Mouse (Mus musculus): ENCODE data around the gene Rbfox3. TPM values are rescaled to one million over a fixed set of nuclear protein-coding genes. Genes with fewer than 3 reads are reported as not detected.

Rbfox3 gene
- polyA plus RNA-seq, 1 experiment from 2014 or later = 0.35 TPM

DNA sequence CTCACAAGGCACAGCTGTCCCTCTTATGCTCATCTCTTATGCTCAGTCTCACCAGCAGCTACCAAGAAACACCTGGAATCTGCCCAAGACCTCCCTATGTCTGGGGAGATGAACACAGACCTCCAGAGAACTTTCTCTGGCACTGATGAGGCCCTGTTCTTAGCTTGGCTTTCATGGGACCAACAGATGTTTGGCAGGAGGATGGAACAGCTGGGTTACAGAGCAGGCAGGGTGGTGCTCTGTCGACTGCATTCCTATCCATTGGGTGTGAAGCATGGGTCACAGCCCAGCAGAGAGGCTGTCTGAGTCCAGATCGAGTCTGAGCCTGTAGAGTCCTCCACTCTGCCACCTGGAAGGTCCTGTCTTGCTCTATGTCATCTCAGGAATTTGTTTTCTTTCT is 90.0 kb downstream of the Rbfox3 start:
- Histone ChIP-seq H3K27ac (ENCODE audit: low read length) (no peak overlapping the region), H3K4me1 (replicated peaks; ENCODE audit: control insufficient read depth, insufficient read depth, low read length) (no peaks in the 10 kb centered on the region), H3K4me2 (ENCODE audit: low read depth, low read length) (no peak overlapping the region), H3K9me3 (ENCODE audit: control insufficient read depth, low read length) (no peaks in the 10 kb centered on the region), H3K9ac (ENCODE audit: low read length) (no peak overlapping the region), H3K27me3 (ENCODE audit: control insufficient read depth, insufficient read depth, low read depth, low read length) (no peaks in the 10 kb centered on the region), H3K36me3 (ENCODE audit: control insufficient read depth, insufficient read depth, low read length) (no peaks in the 10 kb centered on the region), H3K4me3 (ENCODE audit: low read length) (no peak overlapping the region)
- no peak for ATAC-seq (ENCODE audit: low read depth)
- 25% methylated on average over 2 of the region's 2 CpGs for WGBS

DNA sequence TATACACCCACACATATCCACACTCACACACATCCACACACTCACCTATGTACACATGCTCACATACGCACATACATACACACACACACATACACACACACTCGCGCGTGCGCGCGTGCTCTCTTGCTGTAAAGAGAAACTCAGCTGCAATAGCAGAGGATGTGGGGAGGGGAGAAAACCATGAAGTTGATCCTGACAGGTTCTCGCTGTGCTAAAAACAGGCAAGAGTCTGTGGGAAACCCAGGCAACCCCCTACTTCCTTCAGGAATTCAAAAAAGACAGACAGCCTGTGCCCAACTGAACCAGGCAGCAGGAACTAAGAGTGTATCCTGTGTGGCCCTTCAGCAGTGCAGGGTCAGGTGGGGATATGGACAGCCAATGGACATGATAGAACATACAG is 92.9 kb downstream of the Rbfox3 start:
- no peaks in the 10 kb centered on the region for H3K9me3 ChIP-seq (ENCODE audit: control insufficient read depth, low read length)
- ATAC-seq (ENCODE audit: low read depth) = no peak
- H3K4me2 ChIP-seq (ENCODE audit: low read depth, low read length) = no peak overlapping the region
- H3K4me1 ChIP-seq (replicated peaks; ENCODE audit: control insufficient read depth, insufficient read depth, low read length) = no peaks in the 10 kb centered on the region
- H3K9ac ChIP-seq (ENCODE audit: low read length) = no peak overlapping the region
- H3K27me3 ChIP-seq (ENCODE audit: control insufficient read depth, insufficient read depth, low read depth, low read length) = no peaks in the 10 kb centered on the region
- no peak overlapping the region for H3K27ac ChIP-seq (ENCODE audit: low read length)
- no peaks in the 10 kb centered on the region for H3K36me3 ChIP-seq (ENCODE audit: control insufficient read depth, insufficient read depth, low read length)
- WGBS = 97% methylated on average over 8 of the region's 8 CpGs
- no peak overlapping the region for H3K4me3 ChIP-seq (ENCODE audit: low read length)

DNA sequence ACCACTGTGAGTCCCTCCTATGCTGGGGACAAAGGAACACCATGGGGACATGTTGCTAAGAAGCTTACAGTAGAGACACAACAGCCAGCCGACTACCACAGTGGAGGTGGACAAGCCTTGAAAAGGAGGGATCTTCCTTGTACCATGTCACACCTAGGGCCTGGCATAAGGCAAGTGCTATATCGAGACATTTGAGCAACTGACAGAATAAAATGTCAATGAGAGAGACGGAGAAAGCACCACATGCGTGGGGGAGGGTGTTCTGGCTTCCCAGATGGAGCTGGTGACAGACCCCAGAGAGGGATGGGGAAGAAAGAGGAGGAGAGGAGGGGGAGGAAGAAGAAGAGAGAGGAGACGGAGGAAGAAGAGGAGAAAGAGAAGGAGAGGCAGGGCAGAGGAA is 96.3 kb downstream of the Rbfox3 start:
- Histone ChIP-seq H3K9me3 (ENCODE audit: control insufficient read depth, low read length) (no peaks in the 10 kb centered on the region), H3K27me3 (ENCODE audit: control insufficient read depth, insufficient read depth, low read depth, low read length) (no peaks in the 10 kb centered on the region), H3K9ac (ENCODE audit: low read length) (no peak overlapping the region), H3K4me1 (replicated peaks; ENCODE audit: control insufficient read depth, insufficient read depth, low read length) (no peaks in the 10 kb centered on the region), H3K36me3 (ENCODE audit: control insufficient read depth, insufficient read depth, low read length) (no peaks in the 10 kb centered on the region), H3K4me2 (ENCODE audit: low read depth, low read length) (no peak overlapping the region), H3K4me3 (ENCODE audit: low read length) (no peak overlapping the region), H3K27ac (ENCODE audit: low read length) (no peak overlapping the region)
- 58% methylated on average over 5 of the region's 5 CpGs for WGBS
- ATAC-seq (ENCODE audit: low read depth) = no peak

DNA sequence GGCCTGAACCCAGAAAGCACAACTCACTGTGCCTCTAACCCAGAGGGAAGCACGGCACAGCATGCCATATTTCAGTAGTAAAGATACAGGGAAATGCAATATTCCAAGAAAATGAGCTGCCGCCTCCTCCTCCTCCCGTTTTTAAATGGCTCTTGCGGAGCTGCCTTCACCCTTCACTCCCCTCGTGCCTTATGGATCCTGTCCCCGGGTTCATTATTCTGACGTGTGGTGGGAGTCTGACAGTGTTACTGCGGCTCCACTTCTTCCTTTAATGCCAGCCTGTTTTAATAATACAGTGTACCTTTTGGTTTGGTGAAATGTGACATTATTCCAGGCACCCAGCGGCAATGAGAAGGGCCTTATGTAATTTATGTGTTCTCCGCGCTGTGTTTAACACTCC is 97.5 kb downstream of the Rbfox3 start:
- no peak for ATAC-seq (ENCODE audit: low read depth)
- no peaks in the 10 kb centered on the region for H3K9me3 ChIP-seq (ENCODE audit: control insufficient read depth, low read length)
- no peak overlapping the region for H3K4me2 ChIP-seq (ENCODE audit: low read depth, low read length)
- no peaks in the 10 kb centered on the region for H3K27me3 ChIP-seq (ENCODE audit: control insufficient read depth, insufficient read depth, low read depth, low read length)
- no peak overlapping the region for H3K4me3 ChIP-seq (ENCODE audit: low read length)
- no peaks in the 10 kb centered on the region for H3K36me3 ChIP-seq (ENCODE audit: control insufficient read depth, insufficient read depth, low read length)
- H3K27ac ChIP-seq (ENCODE audit: low read length) = no peak overlapping the region
- H3K4me1 ChIP-seq (replicated peaks; ENCODE audit: control insufficient read depth, insufficient read depth, low read length) = no peaks in the 10 kb centered on the region
- WGBS = 60% methylated on average over 11 of the region's 11 CpGs
- no peak overlapping the region for H3K9ac ChIP-seq (ENCODE audit: low read length)

DNA sequence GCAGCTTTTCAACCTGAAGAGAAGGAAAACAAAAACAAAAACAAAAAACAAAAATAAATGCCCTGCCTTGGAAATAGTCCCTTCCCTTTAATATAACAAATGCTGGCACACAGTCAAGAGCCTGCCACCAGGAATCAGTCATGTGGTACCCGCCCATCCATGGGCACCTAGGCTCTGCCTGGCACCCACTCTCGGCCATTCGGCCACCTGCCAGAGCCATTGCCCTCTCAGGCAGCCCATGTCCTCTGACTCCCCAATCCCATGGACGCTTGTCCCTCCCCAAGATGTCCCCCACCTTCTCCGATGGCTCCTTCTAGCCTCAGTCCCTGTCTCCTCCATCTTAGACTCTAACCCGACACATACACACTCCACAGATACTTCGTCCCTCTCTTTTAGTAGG is 100.0 kb downstream of the Rbfox3 start:
- Histone ChIP-seq H3K9me3 (ENCODE audit: control insufficient read depth, low read length) (no peaks in the 10 kb centered on the region), H3K9ac (ENCODE audit: low read length) (no peak overlapping the region), H3K4me3 (ENCODE audit: low read length) (no peak overlapping the region), H3K27me3 (ENCODE audit: control insufficient read depth, insufficient read depth, low read depth, low read length) (no peaks in the 10 kb centered on the region), H3K27ac (ENCODE audit: low read length) (no peak overlapping the region), H3K4me2 (ENCODE audit: low read depth, low read length) (no peak overlapping the region), H3K36me3 (ENCODE audit: control insufficient read depth, insufficient read depth, low read length) (no peaks in the 10 kb centered on the region), H3K4me1 (replicated peaks; ENCODE audit: control insufficient read depth, insufficient read depth, low read length) (no peaks in the 10 kb centered on the region)
- WGBS = 83% methylated on average over 7 of the region's 7 CpGs
- no peak for ATAC-seq (ENCODE audit: low read depth)

DNA sequence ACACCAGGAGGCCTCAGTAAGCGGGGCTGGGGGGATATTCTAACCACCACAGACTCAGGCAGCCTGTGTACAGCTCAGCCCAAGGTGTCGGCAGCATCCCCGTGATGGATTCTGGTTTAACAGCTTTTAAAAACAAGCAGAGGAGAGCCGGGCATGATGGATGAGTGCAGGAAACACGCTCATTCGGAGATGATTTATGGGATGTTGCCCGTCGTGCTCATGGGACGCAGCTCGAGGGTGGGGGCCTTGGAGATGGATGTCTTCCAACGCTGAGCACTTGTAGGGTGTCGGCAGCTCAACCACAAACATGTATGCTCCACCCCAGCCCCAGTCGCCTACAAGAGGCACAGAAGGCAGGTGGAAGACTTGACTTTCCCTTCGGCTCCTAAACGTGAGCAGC is 103.9 kb downstream of the Rbfox3 start:
- Histone ChIP-seq H3K4me1 (replicated peaks; ENCODE audit: control insufficient read depth, insufficient read depth, low read length) (no peaks in the 10 kb centered on the region), H3K4me2 (ENCODE audit: low read depth, low read length) (no peak overlapping the region), H3K36me3 (ENCODE audit: control insufficient read depth, insufficient read depth, low read length) (no peaks in the 10 kb centered on the region), H3K9me3 (ENCODE audit: control insufficient read depth, low read length) (no peaks in the 10 kb centered on the region), H3K27me3 (ENCODE audit: control insufficient read depth, insufficient read depth, low read depth, low read length) (no peaks in the 10 kb centered on the region), H3K4me3 (ENCODE audit: low read length) (no peak overlapping the region), H3K27ac (ENCODE audit: low read length) (no peak overlapping the region), H3K9ac (ENCODE audit: low read length) (no peak overlapping the region)
- 11% methylated on average over 15 of the region's 15 CpGs for WGBS
- ATAC-seq (ENCODE audit: low read depth) = no peak

DNA sequence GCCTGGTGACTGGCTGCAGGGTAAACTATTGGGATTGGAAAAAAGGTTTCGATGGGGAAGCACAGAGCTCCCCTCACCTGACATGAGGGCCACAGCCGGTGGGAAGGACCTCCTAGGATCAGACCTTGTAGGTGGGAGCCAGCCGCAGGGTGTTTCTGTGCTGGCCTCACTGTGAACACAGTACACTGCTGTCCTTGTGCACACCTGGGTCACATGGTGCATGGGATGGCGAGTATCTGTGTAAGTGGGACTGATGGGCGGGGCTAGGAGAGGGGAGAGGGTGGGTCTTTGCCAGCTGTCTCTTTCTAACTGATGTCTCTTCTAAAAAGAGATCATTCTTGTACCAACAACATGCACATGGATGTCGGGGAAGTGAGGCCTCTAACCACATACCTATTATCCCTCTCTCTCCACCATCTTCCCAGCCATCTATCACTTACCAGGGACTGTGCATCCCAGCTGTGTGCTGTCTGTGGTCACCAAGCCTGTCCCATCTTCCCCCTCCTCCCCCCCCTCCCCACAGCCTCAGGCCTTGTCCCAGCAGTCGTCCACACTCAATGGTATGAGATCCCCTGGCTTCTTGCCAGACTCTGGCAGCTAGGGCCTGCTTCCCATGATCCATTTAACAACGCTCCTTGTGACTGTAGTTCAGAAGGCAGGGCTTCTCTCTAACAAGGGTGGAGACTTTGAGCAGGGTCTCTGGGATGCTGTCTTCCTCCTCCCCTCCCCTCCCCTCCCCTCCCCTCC is 116.4 kb downstream of the Rbfox3 start:
- Histone ChIP-seq H3K27me3 (ENCODE audit: control insufficient read depth, insufficient read depth, low read depth, low read length) (no peaks in the 10 kb centered on the region), H3K9me3 (ENCODE audit: control insufficient read depth, low read length) (no peaks in the 10 kb centered on the region), H3K9ac (ENCODE audit: low read length) (no peak overlapping the region), H3K36me3 (ENCODE audit: control insufficient read depth, insufficient read depth, low read length) (no peaks in the 10 kb centered on the region), H3K4me3 (ENCODE audit: low read length) (no peak overlapping the region), H3K4me1 (replicated peaks; ENCODE audit: control insufficient read depth, insufficient read depth, low read length) (no peaks in the 10 kb centered on the region; the same call in 1 of the 2 replicates), H3K27ac (ENCODE audit: low read length) (no peak overlapping the region), H3K4me2 (ENCODE audit: low read depth, low read length) (no peak overlapping the region)
- WGBS = 37% methylated on average over 8 of the region's 8 CpGs
- peak; percentile 92 for ATAC-seq (ENCODE audit: low read depth)

DNA sequence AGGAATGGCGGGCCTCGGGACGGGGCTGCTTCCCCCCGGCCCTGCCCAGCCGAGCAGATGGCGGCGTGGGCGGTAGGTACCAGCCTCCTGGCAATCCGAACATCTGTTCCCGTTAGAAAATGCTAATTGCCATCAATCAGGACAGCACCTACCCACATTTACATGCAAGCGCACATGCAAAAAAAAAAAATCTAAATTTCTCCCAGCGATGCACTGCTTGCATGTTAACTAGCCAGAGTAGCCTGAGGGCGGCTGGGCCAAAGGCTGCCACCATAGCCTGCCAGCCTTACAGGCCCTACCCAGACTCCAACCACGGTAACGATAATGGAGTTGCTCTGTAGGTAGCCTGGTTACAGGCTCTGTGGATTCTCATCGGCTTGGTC is 117.8 kb downstream of the Rbfox3 start:
- no peak for ATAC-seq (ENCODE audit: low read depth)
- no peak overlapping the region for H3K4me2 ChIP-seq (ENCODE audit: low read depth, low read length)
- H3K4me3 ChIP-seq (ENCODE audit: low read length) = no peak overlapping the region
- no peak overlapping the region for H3K27ac ChIP-seq (ENCODE audit: low read length)
- no peaks in the 10 kb centered on the region for H3K9me3 ChIP-seq (ENCODE audit: control insufficient read depth, low read length)
- no peaks in the 10 kb centered on the region for H3K27me3 ChIP-seq (ENCODE audit: control insufficient read depth, insufficient read depth, low read depth, low read length)
- H3K4me1 ChIP-seq (replicated peaks; ENCODE audit: control insufficient read depth, insufficient read depth, low read length) = no peaks in the 10 kb centered on the region; the same call in 1 of the 2 replicates
- no peak overlapping the region for H3K9ac ChIP-seq (ENCODE audit: low read length)
- 79% methylated on average over 16 of the region's 16 CpGs for WGBS
- no peaks in the 10 kb centered on the region for H3K36me3 ChIP-seq (ENCODE audit: control insufficient read depth, insufficient read depth, low read length)

DNA sequence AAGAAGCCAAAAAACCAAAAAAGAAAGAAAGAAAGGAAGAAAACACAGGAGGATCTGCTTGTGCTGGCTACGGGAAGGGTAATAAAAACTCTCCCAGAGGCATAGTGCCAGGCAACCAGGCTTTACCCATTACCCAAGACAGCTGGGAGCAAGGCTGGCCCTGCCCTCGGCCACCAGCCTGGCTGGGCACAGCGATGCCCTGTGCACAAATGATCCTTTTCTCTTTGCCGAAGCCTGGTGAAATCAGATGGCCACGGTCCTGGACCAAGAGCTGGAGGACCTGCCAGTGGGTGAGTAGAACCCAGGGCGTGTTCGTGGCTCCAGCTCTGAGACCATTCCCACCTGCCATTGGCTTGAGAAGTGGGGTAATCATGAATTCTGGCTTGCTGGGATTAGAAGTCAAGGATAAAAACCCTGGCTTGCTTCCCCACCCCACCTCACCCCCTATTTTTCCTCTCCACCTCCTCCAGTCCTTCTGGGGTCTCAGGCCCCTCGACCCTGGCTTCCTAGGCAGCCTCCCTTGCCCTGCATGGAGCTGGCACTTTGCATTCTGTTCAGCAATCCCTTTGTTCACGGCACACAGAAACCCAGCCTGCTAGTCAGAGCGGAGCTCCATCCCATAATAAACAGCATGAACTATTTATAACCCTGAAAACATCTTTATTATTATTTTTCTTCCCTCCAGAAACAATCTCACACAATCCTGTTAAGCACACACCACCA is 118.3 kb downstream of the Rbfox3 start:
- ATAC-seq (ENCODE audit: low read depth) = no peak
- H3K27me3 ChIP-seq (ENCODE audit: control insufficient read depth, insufficient read depth, low read depth, low read length) = no peaks in the 10 kb centered on the region
- no peaks in the 10 kb centered on the region; the same call in 1 of the 2 replicates for H3K4me1 ChIP-seq (replicated peaks; ENCODE audit: control insufficient read depth, insufficient read depth, low read length)
- no peak overlapping the region for H3K4me2 ChIP-seq (ENCODE audit: low read depth, low read length)
- H3K4me3 ChIP-seq (ENCODE audit: low read length) = no peak overlapping the region
- 77% methylated on average over 10 of the region's 10 CpGs for WGBS
- no peaks in the 10 kb centered on the region for H3K36me3 ChIP-seq (ENCODE audit: control insufficient read depth, insufficient read depth, low read length)
- no peak overlapping the region for H3K9ac ChIP-seq (ENCODE audit: low read length)
- no peaks in the 10 kb centered on the region for H3K9me3 ChIP-seq (ENCODE audit: control insufficient read depth, low read length)
- H3K27ac ChIP-seq (ENCODE audit: low read length) = no peak overlapping the region

All from lung, embryonic 16.5 days (tissue).